Mouse (Mus musculus) midbrain, postnatal 0 days (tissue): Measurements from ENCODE around the gene Rgmb. TPM values are rescaled to one million over a fixed set of nuclear protein-coding genes. Genes with fewer than 3 reads are reported as not detected.

ENCODE experiments used
- ATAC-seq: fragments of 200-750 bp; cut with Nextera tagmentation; 2 replicates; pipeline ENCODE4 v1.8.0; 2017; ENCODE audit warnings: moderate number of reproducible peaks, mild to moderate bottlenecking, moderate TSS enrichment, moderate library complexity; ENCODE audit not compliant: low FRiP score
- DNase-seq: peaks from one replicate; pipeline ENCODE4 v3.0.0-alpha.2; 2015; ENCODE audit warnings: low spot score
- H3K27ac ChIP-seq: fragments of 300-500 bp; sonication (generic); 2 replicates; pipeline ENCODE4 v1.5.1; 2014; ENCODE audit warnings: low read depth, mild to moderate bottlenecking, low read length, mixed read lengths
- H3K27me3 ChIP-seq: fragments of 300-500 bp; sonication (generic); 2 replicates; pipeline ENCODE4 v1.6.1; 2014; ENCODE audit warnings: low read length, control low read depth, mixed read lengths; ENCODE audit not compliant: insufficient read depth
- H3K36me3 ChIP-seq: fragments of 300-500 bp; sonication (generic); 2 replicates; pipeline ENCODE4 v1.6.1; 2014; ENCODE audit warnings: low read length, control low read depth, mixed read lengths; ENCODE audit not compliant: insufficient read depth
- H3K4me1 ChIP-seq: fragments of 300-500 bp; sonication (generic); 2 replicates; pipeline ENCODE4 v1.6.1; 2014; ENCODE audit warnings: mild to moderate bottlenecking, control low read depth, antibody characterized with exemption, low read length, mixed read lengths; ENCODE audit not compliant: insufficient read depth
- H3K4me2 ChIP-seq: fragments of 300-500 bp; sonication (generic); 2 replicates; pipeline ENCODE4 v1.6.1; 2014; ENCODE audit warnings: low read depth, mild to moderate bottlenecking, low read length, mixed read lengths; ENCODE audit not compliant: poor library complexity, severe bottlenecking
- H3K4me3 ChIP-seq: fragments of 300-500 bp; sonication (generic); 2 replicates; pipeline ENCODE4 v1.5.1; 2014; ENCODE audit warnings: low read depth, mild to moderate bottlenecking, low read length, moderate library complexity
- H3K9ac ChIP-seq: fragments of 300-500 bp; sonication (generic); replicated peaks from 2 replicates; pipeline ENCODE4 v1.6.1; 2014; ENCODE audit warnings: mild to moderate bottlenecking, low read length, moderate library complexity, mixed read lengths; ENCODE audit not compliant: poor library complexity, severe bottlenecking
- H3K9me3 ChIP-seq: fragments of 300-500 bp; sonication (generic); 2 replicates; pipeline ENCODE4 v1.6.1; 2016; ENCODE audit warnings: low read length, control low read depth
- CTCF ChIP-seq: IDR thresholded peaks from 2 replicates; pipeline ENCODE4 v1.5.1; 2016; ENCODE audit warnings: antibody characterized with exemption, mild to moderate bottlenecking
- WGBS: fragments of 180-500 bp; shearing (Covaris S2); extraction: QIAGEN DNeasy Blood & Tissue Kit; methylation state at CpG from one replicate; pipeline ENCODE4 v1.1.7; 2014; 5-methylcytosine and 5-hydroxymethylcytosine counted together
- polyA plus RNA-seq: library from polyadenylated mRNA; unstranded; fragments of >200 nt; fragmentation: Nextera tagmentation; extraction: Ambion mirVana; gene quantifications from 2 replicates; pipeline ENCODE4 v1.2.1, GENCODE M21; 2015
- total RNA-seq: library from RNA; depleted of rRNA; stranded (reverse); fragments of >200 nt; gene quantifications from 2 replicates; pipeline ENCODE4 v1.2.3, GENCODE M21; 2014; rRNA removed

Gene Rgmb
- total RNA-seq (112 and 144 TPM in 2 replicates), polyA plus RNA-seq (53.9 and 55.2 TPM in 2 replicates)

- H3K27me3 ChIP-seq: no peaks in the 10 kb centered on the region
- WGBS: under 1% methylated on average over 52 of the region's 55 CpGs
- ATAC-seq: 0 out of 2 replicates have a peak, but pooled peaks have one; percentile 11
- DNase-seq: no peak
- peak within 1 kb of the TSS; percentile 77 for H3K27ac ChIP-seq
- peak within 1 kb of the TSS; percentile 86 for H3K4me2 ChIP-seq
- no peak for TF ChIP-seq CTCF
- peak within 1 kb of the TSS; percentile 74 for H3K9ac ChIP-seq
- peak within 1 kb of the TSS; percentile 73 for H3K4me3 ChIP-seq
- no peaks in the 10 kb centered on the region for H3K36me3 ChIP-seq
- no peaks in the 10 kb centered on the region for H3K4me1 ChIP-seq
- no peaks in the 10 kb centered on the region for H3K9me3 ChIP-seq
These were observed at the start of gene Rgmb for GRCm38 (mm10) chr17:15830766-15831644. Gene Rgmb (minus strand): TSS chr17:15831039.

GRCm38 (mm10) chr17:15874765-15875164 is 43.9 kb upstream of the Rgmb start:
- Histone ChIP-seq H3K27ac (no peak overlapping the region), H3K27me3 (no peaks in the 10 kb centered on the region), H3K4me2 (no peak overlapping the region), H3K4me3 (no peak overlapping the region), H3K36me3 (no peaks in the 10 kb centered on the region), H3K4me1 (no peaks in the 10 kb centered on the region), H3K9ac (no peak overlapping the region), H3K9me3 (no peaks in the 10 kb centered on the region)
- ATAC-seq: no peak
- no peak for DNase-seq
- no peak for TF ChIP-seq CTCF
- WGBS: 81% methylated on average over 6 of the region's 6 CpGs

- H3K4me2 ChIP-seq: no peak overlapping the region
- DNase-seq (no peak), ATAC-seq (no peak)
- H3K4me1 ChIP-seq: no peaks in the 10 kb centered on the region
- H3K27me3 ChIP-seq: no peaks in the 10 kb centered on the region
- no peak for TF ChIP-seq CTCF
- H3K4me3 ChIP-seq: no peak overlapping the region
- no peaks in the 10 kb centered on the region for H3K9me3 ChIP-seq
- no peak overlapping the region for H3K9ac ChIP-seq
- no peak overlapping the region for H3K27ac ChIP-seq
- H3K36me3 ChIP-seq: no peaks in the 10 kb centered on the region
These were observed 41.3 kb upstream of the Rgmb start for GRCm38 (mm10) chr17:15872093-15872492.

- DNase-seq (no peak), ATAC-seq (no peak)
- no peak for TF ChIP-seq CTCF
- no peaks in the 10 kb centered on the region for H3K9me3 ChIP-seq
- no peak overlapping the region for H3K4me2 ChIP-seq
- WGBS: 80% methylated on average over 1 of the region's 1 CpGs
- no peak overlapping the region for H3K9ac ChIP-seq
- no peaks in the 10 kb centered on the region for H3K27me3 ChIP-seq
- H3K36me3 ChIP-seq: no peaks in the 10 kb centered on the region
- no peak overlapping the region for H3K4me3 ChIP-seq
- no peaks in the 10 kb centered on the region for H3K4me1 ChIP-seq
- no peak overlapping the region for H3K27ac ChIP-seq
These were observed 34.4 kb upstream of the Rgmb start for GRCm38 (mm10) chr17:15865249-15865648.

GRCm38 (mm10) chr17:15862355-15862754 is 31.5 kb upstream of the Rgmb start:
- ATAC-seq (no peak), DNase-seq (peak; percentile 50)
- H3K4me1 ChIP-seq: no peaks in the 10 kb centered on the region
- H3K9ac ChIP-seq: no peak overlapping the region
- no peaks in the 10 kb centered on the region for H3K9me3 ChIP-seq
- no peak overlapping the region for H3K4me2 ChIP-seq
- no peaks in the 10 kb centered on the region for H3K36me3 ChIP-seq
- H3K27me3 ChIP-seq: no peaks in the 10 kb centered on the region
- 78% methylated on average over 4 of the region's 4 CpGs for WGBS
- no peak overlapping the region for H3K27ac ChIP-seq
- no peak overlapping the region for H3K4me3 ChIP-seq
- no peak for TF ChIP-seq CTCF

- Histone ChIP-seq H3K27ac (no peak overlapping the region), H3K4me3 (no peak overlapping the region), H3K4me1 (no peaks in the 10 kb centered on the region), H3K9me3 (no peaks in the 10 kb centered on the region), H3K36me3 (no peaks in the 10 kb centered on the region), H3K4me2 (no peak overlapping the region), H3K27me3 (no peaks in the 10 kb centered on the region), H3K9ac (no peak overlapping the region)
- 82% methylated on average over 2 of the region's 2 CpGs for WGBS
- ATAC-seq (no peak), DNase-seq (no peak)
- TF ChIP-seq CTCF: no peak
These were observed 22.3 kb upstream of the Rgmb start for GRCm38 (mm10) chr17:15853121-15853520.
